Mouse (Mus musculus): ENCODE measurements around the gene Dexi.

Gene Dexi

DNA sequence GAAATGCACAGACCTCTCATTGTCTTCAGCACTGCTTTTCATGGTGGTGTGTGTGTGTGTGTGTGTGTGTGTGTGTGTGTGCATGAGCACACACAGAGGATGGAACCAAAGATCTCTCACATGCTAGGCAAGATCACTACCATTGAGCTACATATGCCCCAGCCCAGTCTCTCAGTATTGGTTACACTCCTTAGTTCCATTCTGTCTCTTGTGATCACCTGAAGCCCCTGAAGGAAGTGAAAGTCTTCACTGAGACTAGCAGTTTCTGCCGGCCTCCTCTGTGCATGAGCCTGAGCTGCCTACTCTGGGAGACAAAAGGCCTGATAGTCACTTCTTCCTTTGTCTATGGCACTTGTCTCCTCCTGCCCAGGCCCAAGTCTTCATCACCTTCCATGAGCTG, 43.7 kb downstream of the Dexi start:
- peak in 1 of 2 experiments; percentile 28 for DNase-seq (ENCODE audit: low spot score in 2 of 2)

DNA sequence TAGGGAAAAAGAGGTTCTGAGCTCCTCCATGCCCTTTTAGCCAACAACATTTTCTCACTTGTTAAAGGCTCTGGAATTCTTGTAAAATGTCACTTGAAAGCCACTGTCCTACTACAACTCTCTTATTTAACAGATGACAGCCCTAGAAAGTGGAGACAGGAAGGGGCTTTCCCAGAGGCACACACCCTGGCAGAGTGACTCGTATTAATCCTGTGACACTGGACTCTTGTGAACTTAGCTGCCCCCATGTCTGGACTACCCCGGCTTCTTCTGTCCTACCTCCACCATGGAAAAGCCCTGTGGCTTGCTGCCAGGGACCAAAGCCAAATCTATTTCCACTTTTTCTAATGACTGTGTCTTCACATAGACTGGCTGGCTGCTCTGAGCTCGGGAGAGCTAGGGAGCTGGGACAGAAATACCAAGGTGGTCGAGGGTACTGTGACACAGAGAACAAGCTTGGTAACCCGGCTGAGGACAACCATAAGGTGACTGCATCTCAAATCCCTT, 44.7 kb downstream of the Dexi start:
- no peak for DNase-seq (ENCODE audit: low spot score in 2 of 2)

DNA sequence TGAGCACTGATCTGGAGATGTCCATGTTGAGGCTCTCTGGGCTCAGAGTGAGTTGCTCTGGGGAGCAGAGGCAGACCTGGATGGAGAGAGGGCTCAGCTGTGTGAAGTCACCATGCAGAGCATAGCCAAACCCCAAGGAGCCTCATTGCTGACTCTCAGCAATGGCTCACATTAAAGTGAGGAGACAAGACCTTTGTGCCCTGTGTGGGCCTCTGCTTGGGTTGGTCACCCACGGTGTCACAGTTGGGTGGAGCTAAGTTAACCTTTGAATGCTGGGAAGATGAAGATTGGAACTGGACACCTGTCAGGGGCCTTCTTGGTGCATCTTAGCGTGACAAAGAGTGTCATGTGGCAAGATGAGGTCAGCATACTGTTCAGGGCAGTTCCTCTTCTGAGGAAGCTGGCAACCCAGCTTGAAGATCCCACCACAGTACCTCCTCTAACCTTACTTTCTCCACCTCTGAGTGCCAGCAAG, 47.0 kb downstream of the Dexi start:
- no peak for DNase-seq (ENCODE audit: low spot score in 2 of 2)

DNA sequence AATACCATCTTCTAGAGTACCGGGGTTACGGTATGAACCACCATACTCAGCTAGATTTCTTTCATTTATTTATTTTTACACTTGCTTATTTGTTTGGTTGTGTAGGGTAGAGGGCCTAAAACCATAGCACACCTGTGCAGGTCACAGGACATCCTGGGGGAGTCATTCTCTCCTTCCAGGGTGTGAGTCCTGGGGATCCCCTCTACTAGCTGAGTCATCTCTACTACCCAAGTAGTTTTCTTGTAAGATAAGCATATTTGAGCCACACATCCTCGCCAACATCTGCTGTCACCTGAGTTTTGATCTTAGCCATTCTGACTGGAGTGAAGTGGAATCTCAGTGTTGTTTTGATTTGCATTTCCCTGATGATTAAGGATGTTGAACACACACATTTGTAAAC, 50.3 kb downstream of the Dexi start:
- no peak for DNase-seq (ENCODE audit: low spot score in 2 of 2)

DNA sequence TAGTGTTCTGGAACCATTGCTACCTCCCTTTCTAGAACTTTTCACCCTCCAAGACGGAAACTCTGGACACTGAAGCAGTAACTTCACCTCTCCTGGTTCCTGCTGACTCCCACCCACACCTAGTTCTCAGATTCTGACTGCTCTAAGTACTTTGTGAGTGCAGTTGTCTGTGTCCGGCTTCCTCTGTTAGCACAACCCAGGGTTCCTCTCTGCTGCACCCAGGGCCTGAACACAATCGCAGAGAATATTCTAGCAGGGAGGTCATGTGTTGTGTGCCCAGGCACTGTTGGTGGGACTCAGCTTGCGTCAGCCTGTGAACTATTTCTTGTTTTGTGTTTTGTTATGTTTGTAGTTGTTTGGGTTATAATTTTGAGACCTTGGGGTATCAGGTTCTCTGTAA, 51.1 kb downstream of the Dexi start:
- no peak for DNase-seq (ENCODE audit: low spot score in 2 of 2)

DNA sequence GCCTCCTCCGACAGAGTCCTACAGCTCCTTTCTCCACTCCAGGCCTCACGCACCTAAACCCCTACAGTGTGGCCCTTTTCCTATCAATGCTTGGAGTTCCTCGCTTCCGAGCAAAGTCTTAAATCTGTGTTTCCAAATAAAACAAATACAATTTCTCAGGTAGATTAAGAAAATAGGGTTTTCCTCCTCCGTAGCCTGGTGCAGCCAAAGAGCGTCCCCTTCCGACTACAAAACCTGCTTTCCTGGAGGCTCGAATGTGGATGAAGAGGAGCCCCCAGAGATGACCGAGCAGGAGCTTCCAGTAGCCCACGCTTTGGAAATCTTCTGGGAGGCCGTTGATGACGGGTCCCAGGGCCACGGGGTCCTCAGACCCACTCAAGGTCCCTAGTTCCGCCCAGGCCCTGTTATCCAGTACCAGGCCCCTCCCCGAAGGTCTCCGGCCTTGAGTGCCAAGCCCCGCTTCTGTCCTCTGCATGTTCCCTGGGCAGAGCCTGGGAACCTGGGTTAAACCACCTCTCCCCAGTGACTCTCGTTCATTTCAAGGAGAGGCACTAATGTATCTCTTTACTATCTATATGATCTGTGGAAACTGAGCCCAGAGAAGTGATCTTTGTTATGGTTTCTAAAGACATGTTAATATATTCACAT, 52.2 kb downstream of the Dexi start:
- no peak for DNase-seq (ENCODE audit: low spot score in 2 of 2)

DNA sequence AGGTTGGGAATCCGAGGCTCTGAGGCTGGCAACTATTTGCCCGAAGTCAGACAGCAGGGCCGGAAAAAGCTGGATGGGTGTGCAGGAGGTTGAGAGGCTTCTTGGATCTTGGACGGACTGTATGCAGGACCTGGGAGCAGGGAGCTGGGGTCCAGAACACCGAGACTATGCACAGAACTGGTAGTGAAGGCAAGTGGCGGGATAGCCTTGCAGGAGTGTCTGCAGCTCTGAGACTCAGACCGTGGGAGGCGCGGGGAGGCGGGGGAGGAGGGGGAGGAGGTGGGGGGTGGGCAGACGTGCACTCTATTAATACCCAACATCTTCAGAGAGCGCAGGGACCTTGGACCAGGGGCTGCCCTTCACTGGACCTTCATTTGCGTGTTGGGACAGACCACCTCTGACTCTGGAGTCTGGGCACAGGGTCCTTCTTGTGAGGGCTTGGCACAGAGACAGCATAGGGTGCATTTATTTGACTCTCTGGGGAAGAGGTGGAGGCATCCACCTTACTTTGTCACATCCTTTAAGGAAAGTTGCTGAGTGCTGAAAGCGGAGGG, 52.9 kb downstream of the Dexi start:
- no peak for DNase-seq (ENCODE audit: low spot score in 2 of 2)

DNA sequence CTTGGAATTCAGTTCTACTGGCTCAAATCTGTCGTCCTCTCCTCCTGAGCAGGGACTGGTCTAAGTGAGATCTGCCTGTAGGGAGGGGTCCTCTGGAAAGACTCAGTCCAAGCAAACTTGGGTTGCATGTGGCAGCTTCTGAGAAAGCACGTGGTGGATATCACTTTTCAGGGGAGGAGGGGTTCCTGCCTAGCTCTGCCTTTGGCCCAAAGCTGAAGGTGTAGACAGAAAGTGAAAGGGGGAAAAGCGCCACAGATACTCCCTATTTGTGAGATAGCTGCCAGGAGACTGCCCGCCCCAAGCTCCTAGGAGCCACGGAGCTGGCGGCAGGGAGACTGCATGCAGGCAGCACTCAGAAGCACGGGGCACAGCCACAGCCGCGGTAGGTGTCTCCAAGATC, 53.4 kb downstream of the Dexi start:
- DNase-seq (ENCODE audit: low spot score in 2 of 2) = no peak

DNA sequence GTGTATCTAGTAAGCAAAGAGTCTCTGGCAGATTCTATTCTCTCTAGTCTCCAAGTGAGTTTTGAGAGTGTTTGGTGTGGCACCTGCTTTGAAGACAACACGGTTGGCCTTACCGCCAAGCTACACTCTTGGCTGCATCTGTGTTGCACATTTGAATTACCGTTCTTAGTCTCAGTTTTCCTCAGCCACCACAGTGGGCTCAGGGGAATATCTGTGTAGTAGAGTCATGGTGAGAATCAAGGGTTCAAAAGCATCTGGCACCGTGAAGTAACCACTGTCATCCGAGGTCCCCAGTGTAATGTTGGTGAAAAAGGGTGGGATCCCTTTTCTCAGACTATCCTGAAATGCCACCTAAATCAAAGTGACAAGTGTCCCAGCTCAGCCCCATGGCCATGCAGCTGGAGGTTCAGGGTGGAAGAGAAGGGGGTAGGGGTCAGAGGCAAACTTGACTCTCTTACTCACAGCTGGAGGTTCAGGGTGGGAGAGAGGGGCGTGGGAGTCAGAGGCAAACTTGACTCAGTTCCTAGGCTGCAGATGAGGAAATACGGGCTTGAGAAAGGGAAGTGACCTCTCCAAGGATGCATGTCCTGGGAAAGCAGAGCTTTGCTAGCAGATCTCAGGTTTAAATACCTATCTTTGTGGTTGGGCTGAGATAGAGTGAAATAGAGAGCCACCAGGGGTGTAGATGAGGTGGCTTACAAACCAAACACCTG, 53.9 kb downstream of the Dexi start:
- no peak for DNase-seq (ENCODE audit: low spot score in 2 of 2)

DNA sequence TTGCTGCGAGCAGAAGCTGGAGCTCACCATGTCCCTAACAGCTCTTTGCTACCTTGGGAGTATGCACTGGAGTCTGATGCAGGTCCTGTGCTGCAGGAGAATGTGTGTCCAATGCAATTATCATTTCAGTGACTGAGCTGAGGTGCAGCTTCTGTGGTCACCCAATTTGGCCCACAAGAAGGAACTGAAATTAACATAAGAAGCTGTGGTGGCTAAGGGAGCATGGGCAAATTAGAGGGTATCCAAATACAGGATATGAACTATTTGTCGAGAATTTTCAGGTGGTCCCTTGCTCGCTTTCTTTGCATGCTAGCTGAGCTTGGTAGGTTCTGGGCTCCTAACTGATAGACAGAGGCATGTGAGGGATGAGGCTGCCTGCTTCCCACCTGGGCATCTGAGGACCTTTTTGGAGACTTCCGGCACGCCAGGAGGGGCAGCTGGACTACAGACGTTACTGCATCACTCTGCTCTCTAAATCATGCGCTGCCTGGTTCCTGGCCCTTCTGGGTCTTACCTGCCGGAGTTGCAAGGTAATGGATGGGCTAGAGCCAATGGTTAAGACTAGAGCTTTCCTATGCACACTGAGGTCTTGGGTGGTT, 54.9 kb downstream of the Dexi start:
- DNase-seq (ENCODE audit: low spot score in 2 of 2) = peak in 1 of 2 experiments; percentile 25

DNA sequence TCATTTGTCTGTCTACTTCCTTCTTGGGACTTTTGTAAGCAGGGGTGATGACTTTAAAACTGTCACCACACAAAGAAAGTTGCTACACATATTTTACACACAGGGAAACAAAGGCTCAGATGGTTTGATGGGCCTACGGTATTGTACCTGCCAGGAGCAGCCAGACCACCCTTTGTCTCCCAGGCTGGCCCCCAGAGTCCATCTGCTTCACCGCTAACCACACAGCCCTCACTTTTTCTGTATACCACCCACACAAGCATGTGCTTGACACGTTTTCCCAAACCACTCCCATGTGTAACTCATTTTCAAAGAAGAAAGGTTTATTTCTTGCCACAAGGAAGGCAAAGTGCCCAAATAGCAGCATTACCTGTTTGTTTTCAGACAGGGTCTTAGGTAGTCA, 55.9 kb downstream of the Dexi start:
- DNase-seq (ENCODE audit: low spot score in 2 of 2) = no peak

DNA sequence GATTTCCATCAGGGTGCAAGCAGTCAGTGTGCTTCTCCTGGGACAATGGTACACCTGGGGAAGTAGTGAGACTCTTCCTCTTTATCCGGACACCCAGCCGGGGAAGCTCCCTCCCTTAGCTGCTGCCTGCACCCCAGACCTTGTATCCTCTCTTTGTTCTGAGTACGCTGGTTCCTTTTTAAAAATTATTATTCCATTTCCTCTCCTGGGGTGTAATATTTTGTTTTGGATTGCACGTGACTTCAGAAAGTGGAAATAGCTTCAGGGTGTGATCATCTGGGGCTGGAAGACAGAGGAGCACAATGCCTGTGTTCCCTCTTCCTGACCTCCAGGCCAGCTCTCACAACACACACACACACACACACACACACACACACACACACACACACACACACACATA, 60.5 kb downstream of the Dexi start:
- no peak for DNase-seq (ENCODE audit: low spot score in 2 of 2)

DNA sequence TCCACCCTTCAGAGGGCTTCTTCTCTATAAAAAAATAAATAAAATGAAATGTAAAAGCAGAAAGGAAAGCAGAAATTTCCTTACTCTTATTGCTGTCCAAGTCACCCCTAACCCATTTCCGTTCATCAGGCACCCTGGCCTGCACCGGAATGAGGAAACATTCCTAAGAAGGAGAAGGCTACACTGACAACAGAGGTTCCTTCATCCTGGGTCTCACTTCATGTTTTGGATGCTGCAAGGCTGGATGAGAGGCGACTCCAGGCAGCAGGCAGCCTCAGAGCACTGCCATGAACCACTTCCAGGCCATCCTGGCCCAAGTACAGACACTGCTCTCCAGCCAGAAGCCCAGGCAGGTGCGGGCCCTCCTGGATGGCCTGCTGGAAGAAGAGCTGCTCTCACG, 63.0 kb downstream of the Dexi start, which contains the start of gene Ciita:
Ciita (plus strand) TSS at position 203 of the 400 bp plus-strand sequence.
- no peak for DNase-seq (ENCODE audit: low spot score in 2 of 2)

DNA sequence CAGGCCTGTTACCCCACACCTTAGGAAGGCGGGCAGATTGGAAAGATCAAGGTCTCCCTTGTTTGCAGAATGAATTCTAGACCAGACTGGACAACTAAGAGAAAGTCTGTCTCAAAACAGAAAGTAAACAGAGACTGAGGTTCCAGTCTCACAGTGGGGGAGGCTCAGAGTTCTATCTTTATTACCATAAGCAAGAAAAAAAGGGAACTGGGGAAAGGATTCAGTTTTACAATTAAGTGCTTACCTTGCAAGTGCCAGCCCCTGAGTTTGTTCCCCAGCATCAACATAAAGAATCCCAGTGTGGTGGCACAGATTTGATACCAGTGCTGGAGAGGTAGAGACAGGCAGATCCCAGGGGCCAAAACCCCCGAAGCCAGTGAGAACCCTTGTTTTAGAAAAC, 66.9 kb downstream of the Dexi start:
- no peak for DNase-seq (ENCODE audit: low spot score in 2 of 2)

DNA sequence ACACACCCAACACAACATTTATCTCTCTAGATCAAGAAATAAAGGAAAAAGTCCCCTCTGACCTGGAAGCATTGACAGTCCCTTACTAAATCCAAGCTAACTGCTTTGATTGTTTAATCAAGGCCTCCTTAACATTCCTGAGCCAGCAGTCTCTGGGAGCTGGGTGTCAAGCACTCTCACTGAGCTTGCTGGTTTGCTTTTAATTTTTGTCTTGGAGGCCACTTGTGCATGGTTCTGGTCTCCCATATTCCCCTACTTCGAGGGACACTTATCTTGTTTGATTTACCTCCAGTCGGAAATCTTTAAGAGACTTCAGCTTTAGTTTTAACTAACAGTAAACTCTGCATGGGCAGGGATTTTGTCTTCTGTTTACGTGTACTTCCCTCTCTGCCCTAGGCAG, 67.9 kb downstream of the Dexi start:
- no peak for DNase-seq (ENCODE audit: low spot score in 2 of 2)

DNA sequence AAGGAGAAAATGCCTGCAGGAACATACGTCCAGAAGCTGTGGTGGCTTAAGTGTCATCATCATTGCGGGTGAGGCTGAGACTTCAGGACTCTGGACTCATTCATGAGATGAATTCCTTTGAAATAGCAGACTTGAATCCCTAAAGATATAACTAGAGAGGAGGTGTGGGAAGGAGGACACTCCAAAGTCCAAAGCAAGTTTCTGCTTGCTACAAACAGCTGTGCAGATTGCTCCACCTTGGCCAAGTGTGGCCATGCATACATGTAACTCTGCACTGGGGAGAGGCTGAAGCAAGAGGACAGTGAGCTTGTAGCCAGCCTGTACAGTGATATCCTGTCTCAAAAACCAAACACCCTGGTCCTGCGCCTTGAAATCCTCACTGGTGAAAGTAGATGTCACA, 70.9 kb downstream of the Dexi start:
- DNase-seq (ENCODE audit: low spot score in 2 of 2) = no peak

DNA sequence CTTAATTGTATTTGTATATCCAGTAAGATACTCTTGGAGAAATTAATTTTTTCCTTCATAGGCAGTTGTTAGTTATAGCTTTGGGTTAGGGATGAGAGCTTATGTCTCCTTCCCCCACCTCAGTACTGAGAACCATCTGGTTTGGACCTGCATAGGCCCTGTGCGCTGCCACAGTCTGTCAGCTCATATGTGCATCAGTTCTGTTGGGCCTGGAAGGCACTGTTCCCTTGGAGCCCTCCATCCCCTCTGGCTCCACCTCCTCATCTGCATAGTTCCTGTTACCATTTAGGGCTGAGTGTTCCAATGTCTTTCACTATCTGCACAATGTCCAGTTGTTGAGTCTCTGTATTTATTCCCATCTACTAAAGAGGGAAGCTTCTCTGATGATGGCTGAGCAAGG, 74.7 kb downstream of the Dexi start:
- no peak for DNase-seq (ENCODE audit: low spot score in 2 of 2)

DNA sequence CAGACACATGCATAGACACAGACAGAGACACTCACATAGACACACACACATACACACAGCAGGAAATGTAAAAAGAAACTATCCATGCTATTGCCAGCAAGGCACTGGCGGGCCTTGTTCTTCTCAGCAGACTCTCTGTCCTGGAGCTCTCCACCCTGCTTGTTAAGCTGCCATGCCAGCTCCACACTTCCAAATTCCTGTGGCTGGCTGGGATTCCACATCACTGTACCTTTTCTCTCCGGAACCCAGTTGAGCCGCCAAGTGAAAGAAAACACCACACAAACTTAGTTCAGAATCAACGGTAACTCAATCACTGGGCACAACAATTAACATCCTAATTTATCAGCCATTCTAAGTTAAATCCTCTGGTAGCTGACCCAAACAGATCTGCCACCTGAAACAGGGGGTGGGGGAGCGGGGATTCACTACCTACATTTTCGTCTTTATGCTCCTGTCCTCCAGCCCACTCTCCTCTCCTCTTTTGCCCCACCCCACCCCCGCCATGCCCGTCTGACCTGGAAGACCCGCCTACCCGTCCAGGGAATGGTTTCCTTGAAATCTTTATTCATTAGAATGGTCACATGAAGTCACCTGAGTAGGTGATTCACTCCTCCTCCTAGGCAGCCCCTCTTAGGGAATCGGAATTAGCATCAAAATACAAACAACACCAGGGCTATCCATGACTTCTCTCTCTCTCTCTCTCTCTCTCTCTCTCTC, 75.3 kb downstream of the Dexi start:
- DNase-seq (ENCODE audit: low spot score in 2 of 2) = no peak

DNA sequence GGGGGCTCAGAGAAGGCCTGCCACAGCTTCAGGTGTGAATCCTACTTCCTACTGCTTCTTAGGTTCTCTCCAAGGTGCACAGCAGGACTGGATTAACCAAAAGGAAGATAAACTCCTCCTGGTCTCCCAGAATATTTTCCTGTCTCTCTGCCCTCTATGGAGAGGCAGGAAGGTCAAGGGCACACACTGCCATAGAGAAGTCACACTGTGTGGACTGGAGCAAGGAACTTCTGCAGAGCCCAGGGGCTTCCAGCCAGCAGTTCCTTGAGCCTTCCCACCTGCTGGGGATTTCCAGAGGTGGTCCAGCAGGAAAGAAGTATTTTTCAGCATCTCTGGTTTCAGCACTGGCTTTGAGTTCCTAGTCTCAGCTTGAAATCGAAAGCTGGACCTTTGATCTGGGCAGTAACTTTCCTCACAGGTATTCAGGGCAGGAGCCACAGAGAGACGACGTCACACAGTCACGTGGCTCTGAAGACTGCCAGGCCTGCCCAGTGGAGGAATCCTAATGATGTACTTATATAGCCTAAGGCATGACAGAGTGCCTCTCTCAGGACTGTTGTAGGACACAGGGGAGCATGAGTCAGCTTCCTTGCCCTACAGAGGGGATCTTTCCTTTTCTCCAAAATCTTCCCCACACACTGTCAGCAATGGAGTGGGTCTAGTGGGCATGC, 77.7 kb downstream of the Dexi start:
- DNase-seq (ENCODE audit: low spot score in 2 of 2) = no peak

DNA sequence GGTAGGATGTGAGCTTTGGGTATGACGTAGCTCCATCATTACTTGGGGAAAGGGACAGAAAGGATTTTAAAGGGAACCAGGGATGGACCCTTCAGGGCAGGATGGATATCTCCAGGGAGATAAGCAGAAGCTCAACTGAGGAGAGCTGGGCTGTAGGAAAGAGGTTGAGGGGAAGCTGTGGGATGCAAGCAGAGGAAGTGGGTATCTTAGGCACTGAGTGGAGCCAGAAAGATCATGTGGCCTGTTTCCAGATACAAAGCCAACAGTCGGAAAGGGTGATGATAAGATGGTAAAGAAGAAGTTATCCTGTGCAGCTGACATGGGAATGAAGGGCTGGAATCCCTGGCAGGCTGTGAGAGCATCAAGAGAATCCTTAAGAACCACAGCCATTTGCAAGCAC, 81.7 kb downstream of the Dexi start:
- DNase-seq (ENCODE audit: low spot score in 2 of 2) = no peak

DNA sequence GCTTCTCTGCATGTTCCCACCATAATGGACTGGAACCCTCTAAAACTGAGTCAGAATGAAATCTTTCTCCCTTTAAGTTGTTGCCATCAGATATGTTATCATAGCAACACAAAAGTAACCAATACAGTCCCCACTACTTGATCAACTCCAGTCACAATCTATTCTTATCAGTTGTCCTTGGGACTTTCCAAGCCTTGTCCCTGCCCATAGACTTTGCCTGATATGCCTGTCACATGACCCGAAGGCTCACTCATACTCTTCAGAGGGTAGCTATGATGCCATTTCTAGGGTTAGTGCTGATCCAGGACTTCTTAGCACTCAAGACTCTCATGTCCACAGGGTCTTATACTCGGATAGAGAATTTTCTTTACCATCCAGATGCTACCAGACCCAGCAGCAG, 82.7 kb downstream of the Dexi start:
- DNase-seq (ENCODE audit: low spot score in 2 of 2) = no peak

Data from spleen, postnatal 14 days (tissue).